Mouse (Mus musculus): ENCODE data around the gene Acmsd. TPM values are rescaled to one million over a fixed set of nuclear protein-coding genes. Genes with fewer than 3 reads are reported as not detected.

Gene Acmsd
- total RNA-seq, 2 experiments from 2014 or later, result not detected

- DNase-seq (ENCODE audit: low spot score in 2 of 2), result no peak
These were observed 46.0 kb downstream of the Acmsd start for GRCm38 (mm10) chr1:127775206-127775720.

GRCm38 (mm10) chr1:127776246-127776645 is 47.0 kb downstream of the Acmsd start:
- DNase-seq (ENCODE audit: low spot score in 2 of 2), result no peak

- no peak for DNase-seq (ENCODE audit: low spot score in 2 of 2)
These were observed 49.4 kb downstream of the Acmsd start for GRCm38 (mm10) chr1:127778611-127779010.

- no peak for DNase-seq (ENCODE audit: low spot score in 2 of 2)
These were observed 50.9 kb downstream of the Acmsd start for GRCm38 (mm10) chr1:127780142-127780541.

GRCm38 (mm10) chr1:127780849-127781248 is 51.6 kb downstream of the Acmsd start:
- DNase-seq (ENCODE audit: low spot score in 2 of 2), result no peak

GRCm38 (mm10) chr1:127783862-127784261 is 54.6 kb downstream of the Acmsd start:
- no peak for DNase-seq (ENCODE audit: low spot score in 2 of 2)

- DNase-seq (ENCODE audit: low spot score in 2 of 2), result no peak
These were observed 56.7 kb downstream of the Acmsd start for GRCm38 (mm10) chr1:127785882-127786281.

- DNase-seq (ENCODE audit: low spot score in 2 of 2), result peak in 1 of 2 experiments; percentile 47
These were observed 59.7 kb downstream of the Acmsd start for GRCm38 (mm10) chr1:127788943-127789342.

GRCm38 (mm10) chr1:127793459-127793858 is 64.2 kb downstream of the Acmsd start:
- DNase-seq (ENCODE audit: low spot score in 2 of 2), result no peak

GRCm38 (mm10) chr1:127795087-127795769 is 66.0 kb downstream of the Acmsd start:
- peak in 1 of 2 experiments; percentile 42 for DNase-seq (ENCODE audit: low spot score in 2 of 2)

GRCm38 (mm10) chr1:127796341-127796740 is 67.1 kb downstream of the Acmsd start:
- no peak for DNase-seq (ENCODE audit: low spot score in 2 of 2)

- no peak for DNase-seq (ENCODE audit: low spot score in 2 of 2)
These were observed 67.5 kb downstream of the Acmsd start for GRCm38 (mm10) chr1:127796752-127797151.

GRCm38 (mm10) chr1:127802916-127803315 is 73.7 kb downstream of the Acmsd start:
- DNase-seq (ENCODE audit: low spot score in 2 of 2), result no peak

- DNase-seq (ENCODE audit: low spot score in 2 of 2), result no peak
These were observed 79.5 kb downstream of the Acmsd start for GRCm38 (mm10) chr1:127808671-127809070.

- no peak for DNase-seq (ENCODE audit: low spot score in 2 of 2)
These were observed 83.7 kb downstream of the Acmsd start for GRCm38 (mm10) chr1:127812929-127813328.

GRCm38 (mm10) chr1:127816381-127816780 is 87.2 kb downstream of the Acmsd start:
- no peak for DNase-seq (ENCODE audit: low spot score in 2 of 2)

Other genes with a start within 250 kb of the Acmsd start
- 1 to 10 TPM; 5.7 to 7.0 TPM for gene Tmem163, start 49.9 kb upstream of the Acmsd start, total RNA-seq (2021)
- 10 to 100 TPM; 58.5 to 63.5 TPM for gene Ccnt2, start 44.8 kb downstream of the Acmsd start, total RNA-seq (2021)
- gene Map3k19, start 125.6 kb downstream of the Acmsd start, total RNA-seq (2021), result 10 to 100 TPM in 1 of 2 experiments, 1 to 10 TPM in 1; 10.0 to 10.2 TPM
- 10 to 100 TPM; 75.6 to 76.5 TPM for gene Rab3gap1, start 139.4 kb downstream of the Acmsd start, total RNA-seq (2021)

Data from layer of hippocampus, adult 18-20 months (tissue).